Mouse (Mus musculus): ENCODE results near the gene Tbx20.

Tbx20 gene

DNA sequence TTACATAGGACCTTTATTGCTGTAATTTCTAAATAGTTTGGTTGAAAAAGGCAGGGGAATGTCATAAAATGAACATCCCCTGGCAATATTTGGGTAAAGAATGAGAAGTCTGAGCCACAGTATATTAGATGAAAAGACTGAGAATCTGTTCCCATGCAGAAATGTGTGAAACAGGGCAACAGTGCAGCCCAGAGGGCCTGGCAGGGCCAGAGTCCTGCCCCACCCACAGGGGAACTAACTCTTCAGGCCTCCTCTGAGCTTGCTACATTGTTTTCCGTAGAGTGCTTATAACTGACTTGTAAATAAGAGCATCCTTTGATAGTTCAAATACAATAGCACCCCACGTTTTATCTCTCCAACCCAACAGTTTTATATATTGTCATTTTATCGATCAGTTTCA, 7.0 kb downstream of the Tbx20 start:
- DNase-seq: no peak

DNA sequence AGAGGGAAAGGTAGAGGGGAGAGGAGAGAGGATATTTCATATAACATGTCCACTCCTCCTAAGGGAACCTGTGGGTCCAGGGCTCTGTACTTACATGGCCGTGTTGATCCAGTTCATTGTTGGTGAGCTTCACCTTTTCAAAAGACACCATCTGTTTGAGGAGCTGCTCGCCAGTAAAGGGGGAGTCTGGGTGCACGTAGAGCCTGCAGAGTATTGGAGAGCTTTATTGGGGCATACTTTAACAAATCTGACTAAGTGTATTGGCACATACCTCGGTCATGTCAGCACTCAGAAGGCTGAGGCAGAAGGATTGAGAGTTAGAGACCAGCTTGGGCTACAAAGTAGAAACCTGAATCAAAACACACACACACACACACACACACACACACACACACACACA, 8.5 kb downstream of the Tbx20 start:
- no peak for DNase-seq

DNA sequence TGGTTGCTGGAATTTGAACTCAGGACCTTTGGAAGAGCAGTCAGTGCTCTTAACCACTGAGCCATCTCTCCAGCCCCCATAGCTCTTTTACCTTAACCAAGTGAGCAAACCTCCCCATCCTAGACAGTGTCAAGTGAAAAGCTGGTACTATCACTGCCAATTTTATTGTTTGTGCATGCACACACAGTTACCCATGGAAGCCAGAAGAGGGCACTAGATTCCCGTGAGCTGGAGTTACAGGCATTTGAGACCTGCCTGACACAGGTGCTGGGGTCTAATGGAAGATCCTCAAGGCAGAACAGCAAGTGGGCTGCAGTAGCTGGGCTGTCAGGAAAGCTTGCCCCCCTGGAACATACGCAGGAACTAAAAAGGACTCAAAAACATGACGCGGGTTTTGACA, 13.6 kb downstream of the Tbx20 start:
- no peak for DNase-seq

DNA sequence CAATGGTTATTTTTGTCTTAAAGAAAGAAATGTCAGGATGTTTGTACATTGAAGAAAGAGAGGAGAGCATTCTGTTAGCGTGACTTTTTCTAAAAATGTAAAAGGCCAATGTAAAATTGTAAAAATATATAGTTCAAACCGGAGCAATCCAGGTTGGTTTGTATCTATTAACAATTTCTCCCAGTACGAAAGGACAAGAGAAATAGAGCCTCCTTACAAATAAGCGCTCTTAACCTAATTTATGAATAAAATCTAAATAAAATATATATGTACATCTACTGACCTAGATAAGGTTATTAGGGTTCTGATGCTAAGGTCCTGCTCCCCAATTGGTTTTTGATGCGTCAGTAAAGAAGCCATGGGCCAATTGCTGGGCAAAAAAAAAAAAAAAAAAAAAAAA, 29.1 kb downstream of the Tbx20 start:
- DNase-seq: no peak

DNA sequence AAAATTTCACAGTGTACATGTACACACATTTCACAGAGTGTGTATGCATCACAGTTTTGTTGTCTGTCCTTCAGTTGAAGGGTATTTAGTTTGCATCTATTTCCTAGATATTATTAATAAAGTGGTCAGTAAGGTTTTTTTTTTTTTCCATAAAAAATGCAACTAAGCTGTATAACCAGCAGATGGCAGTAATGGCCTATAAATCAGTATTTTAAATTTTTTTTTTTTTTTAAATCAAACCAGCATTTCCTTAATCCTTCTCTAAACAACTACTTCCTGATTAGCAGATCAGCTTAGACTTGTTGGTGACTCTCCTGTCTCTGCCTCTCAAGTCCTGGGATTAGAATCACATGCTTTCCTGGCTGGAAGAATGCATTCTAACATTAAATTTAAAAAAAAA, 72.9 kb downstream of the Tbx20 start:
- no peak for DNase-seq

DNA sequence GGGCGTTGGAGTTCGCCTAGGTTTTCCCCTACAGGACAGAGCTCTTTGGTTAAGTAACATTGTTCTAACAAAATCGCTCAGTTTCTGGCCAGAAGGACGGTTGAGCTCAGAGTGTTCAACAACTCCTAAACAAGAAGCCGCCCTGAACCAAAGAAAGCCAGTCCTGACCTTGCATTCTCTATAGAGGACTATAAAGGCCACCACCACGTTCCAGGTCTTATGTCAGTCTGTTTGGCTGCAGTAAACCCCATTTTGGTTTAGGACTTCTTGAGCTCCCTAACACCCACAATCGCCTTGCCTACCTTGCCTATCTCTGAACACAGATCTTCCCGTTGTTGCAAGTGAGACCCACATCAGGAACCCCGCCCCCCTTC, 77.7 kb downstream of the Tbx20 start:
- no peak for DNase-seq

DNA sequence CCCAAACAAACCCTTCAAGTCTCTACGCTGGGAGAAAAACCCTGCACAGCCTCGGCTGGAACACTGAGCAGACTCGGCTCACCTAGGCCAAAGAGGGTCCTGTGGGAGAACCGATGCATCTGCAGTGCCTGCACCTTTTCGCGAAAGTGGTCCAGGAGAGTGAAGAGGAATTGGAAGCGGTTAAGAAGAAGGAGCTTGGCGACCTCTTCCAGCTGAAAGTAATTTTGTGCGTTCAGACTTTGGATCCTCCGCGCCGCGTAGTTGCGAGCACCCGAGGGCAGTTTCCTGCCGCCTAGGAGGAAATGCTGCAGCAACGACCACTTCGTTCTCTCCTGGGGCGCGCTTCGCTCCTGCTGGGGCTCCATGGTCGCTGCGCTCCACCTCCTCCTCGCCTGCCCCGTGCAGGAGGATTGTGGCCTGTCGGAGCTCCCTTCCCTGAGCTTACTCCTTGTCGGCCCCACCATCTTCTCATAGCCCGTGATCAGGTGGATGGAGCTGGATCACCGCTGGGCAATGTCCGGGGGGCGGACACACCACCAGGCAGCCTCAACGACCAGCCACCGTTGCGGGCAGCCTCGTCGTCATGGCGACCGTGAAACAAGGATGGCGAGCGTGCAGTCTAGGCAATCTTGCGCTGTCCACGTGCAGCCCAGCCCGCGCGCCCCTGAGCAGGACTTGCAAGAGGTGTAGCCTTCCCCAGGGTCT, 78.3 kb downstream of the Tbx20 start, which contains the start of gene Dpy19l2:
TSS of gene Dpy19l2 (minus strand) at position 594 of the 705 bp plus-strand sequence.
- DNase-seq: peak; percentile 16

All from layer of hippocampus, adult 9-11 months (tissue).